Mouse (Mus musculus) myocyte (in vitro differentiated cells): ENCODE measurements around the gene Kmt5b. TPM values are rescaled to one million over a fixed set of nuclear protein-coding genes. Genes with fewer than 3 reads are reported as not detected.

Source experiments
- H3K27me3 ChIP-seq: one replicate; pipeline ENCODE4 v1.6.1; 2011; ENCODE audit not compliant: control insufficient read depth, insufficient read depth, insufficient read length
- H3K36me3 ChIP-seq: one replicate; pipeline ENCODE4 v1.6.1; 2011; ENCODE audit not compliant: control insufficient read depth, insufficient read depth
- H3K4me2 ChIP-seq: one replicate; pipeline ENCODE4 v1.6.1; 2011; ENCODE audit warnings: low read depth, control low read depth
- H3K4me3 ChIP-seq: one replicate; pipeline ENCODE4 v1.5.1; 2011; ENCODE audit warnings: mild to moderate bottlenecking, control low read depth, moderate library complexity
- H3K79me2 ChIP-seq: one replicate; pipeline ENCODE4 v1.6.1; 2011; ENCODE audit not compliant: control insufficient read depth, insufficient read depth
- H3ac ChIP-seq: one replicate; pipeline ENCODE4 v1.6.1; 2011; ENCODE audit not compliant: control insufficient read depth, insufficient read length
- CEBPB ChIP-seq: IDR thresholded peaks from 2 replicates; pipeline ENCODE4 v1.6.1; 2011; ENCODE audit warnings: mild to moderate bottlenecking, moderate library complexity; ENCODE audit not compliant: poor library complexity, insufficient read depth, severe bottlenecking
- E2F4 ChIP-seq: IDR thresholded peaks from one replicate; pipeline ENCODE4 v1.6.1; 2011; ENCODE audit warnings: mild to moderate bottlenecking, control low read depth, moderate library complexity; ENCODE audit not compliant: insufficient read depth
- MAX ChIP-seq: IDR thresholded peaks from one replicate; pipeline ENCODE4 v1.6.1; 2011; ENCODE audit warnings: low read depth, mild to moderate bottlenecking, control low read depth
- MYOD1 ChIP-seq, 3 experiments: IDR thresholded peaks; one replicate each; pipeline ENCODE4 v1.6.1; 2011; ENCODE audit warnings: control low read depth in 2 of 3, low read depth in 2 of 3, mild to moderate bottlenecking in 2 of 3, moderate library complexity in 1 of 3; ENCODE audit not compliant: insufficient read length in 2 of 3, control insufficient read depth in 1 of 3
- MYOG ChIP-seq, 3 experiments: IDR thresholded peaks; one replicate each; pipeline ENCODE4 v1.6.1; 2011; ENCODE audit warnings: control low read depth in 2 of 3, low read depth in 2 of 3, mild to moderate bottlenecking in 2 of 3; ENCODE audit not compliant: insufficient read length in 2 of 3, control insufficient read depth in 1 of 3, insufficient read depth in 1 of 3
- POLR2A ChIP-seq: IDR thresholded peaks from one replicate; pipeline ENCODE4 v1.6.1; 2011; ENCODE audit warnings: low read depth, mild to moderate bottlenecking, control low read depth, moderate library complexity; ENCODE audit not compliant: insufficient read length
- POLR2AphosphoS2 ChIP-seq: IDR thresholded peaks from one replicate; pipeline ENCODE4 v1.6.1; 2011; ENCODE audit warnings: low read depth, control low read depth; ENCODE audit not compliant: insufficient read length
- REST ChIP-seq: IDR thresholded peaks from one replicate; pipeline ENCODE4 v1.6.1; 2011; ENCODE audit warnings: mild to moderate bottlenecking, control low read depth, moderate library complexity; ENCODE audit not compliant: insufficient read depth, insufficient read length
- SRF ChIP-seq: IDR thresholded peaks from one replicate; pipeline ENCODE4 v1.6.1; 2011; ENCODE audit warnings: low read depth; ENCODE audit not compliant: control insufficient read depth, insufficient read length
- TCF12 ChIP-seq: IDR thresholded peaks from one replicate; pipeline ENCODE4 v1.6.1; 2011; ENCODE audit warnings: mild to moderate bottlenecking, control low read depth; ENCODE audit not compliant: poor library complexity, insufficient read depth, severe bottlenecking
- TCF3 ChIP-seq: IDR thresholded peaks from one replicate; pipeline ENCODE4 v1.6.1; 2011; ENCODE audit warnings: low read depth, control low read depth; ENCODE audit not compliant: insufficient read length
- USF1 ChIP-seq: IDR thresholded peaks from one replicate; pipeline ENCODE4 v1.6.1; 2011; ENCODE audit warnings: low read depth, mild to moderate bottlenecking, control low read depth, moderate library complexity
- polyA plus RNA-seq: library from polyadenylated mRNA; unstranded; fragments of >200 nt; fragmentation: generic; extraction: Trizol; gene quantifications from one replicate; pipeline ENCODE4 v1.2.1, GENCODE M21; 2012; ENCODE audit warnings: missing spikeins

Kmt5b gene
- polyA plus RNA-seq, 1 experiment, result 8.0 TPM

DNA sequence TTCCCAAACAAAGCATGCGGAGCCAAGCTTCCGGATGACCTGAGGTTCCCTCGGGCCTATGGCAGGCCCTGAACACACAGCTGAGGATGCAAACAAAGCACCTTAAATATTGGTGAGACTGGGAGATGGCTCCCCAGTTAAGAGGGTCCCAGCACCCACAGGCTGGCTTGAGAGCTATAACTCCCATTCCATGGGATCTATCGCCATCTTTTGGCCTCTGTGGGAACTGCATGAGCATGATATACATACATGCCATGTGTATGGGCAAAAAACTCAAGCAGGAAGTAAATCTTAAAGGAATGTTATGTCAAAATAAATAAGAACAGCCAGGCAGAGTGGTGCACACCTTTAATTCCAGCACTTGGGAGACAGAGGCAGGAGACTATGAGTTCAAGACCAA is 43.3 kb upstream of the Kmt5b start:
- Histone ChIP-seq H3ac (no peak overlapping the region), H3K79me2 (no peaks in the 10 kb centered on the region), H3K4me3 (no peak overlapping the region), H3K4me2 (no peak overlapping the region), H3K36me3 (no peaks in the 10 kb centered on the region), H3K27me3 (no peaks in the 10 kb centered on the region)
- TF ChIP-seq POLR2A (no peak), MAX (no peak), SRF (no peak), TCF12 (no peak), REST (no peak), MYOG (IDR thresholded peaks at IDR 0.05; ENCODE audit: control insufficient read depth in 1 of 3, insufficient read depth in 1 of 3, insufficient read length in 2 of 3, low read depth in 2 of 3) (no peak), MYOD1 (IDR thresholded peaks at IDR 0.05; ENCODE audit: control insufficient read depth in 1 of 3, insufficient read length in 2 of 3, low read depth in 2 of 3) (no peak), TCF3 (no peak), POLR2AphosphoS2 (no peak), E2F4 (no peak), USF1 (no peak), CEBPB (no peak)

DNA sequence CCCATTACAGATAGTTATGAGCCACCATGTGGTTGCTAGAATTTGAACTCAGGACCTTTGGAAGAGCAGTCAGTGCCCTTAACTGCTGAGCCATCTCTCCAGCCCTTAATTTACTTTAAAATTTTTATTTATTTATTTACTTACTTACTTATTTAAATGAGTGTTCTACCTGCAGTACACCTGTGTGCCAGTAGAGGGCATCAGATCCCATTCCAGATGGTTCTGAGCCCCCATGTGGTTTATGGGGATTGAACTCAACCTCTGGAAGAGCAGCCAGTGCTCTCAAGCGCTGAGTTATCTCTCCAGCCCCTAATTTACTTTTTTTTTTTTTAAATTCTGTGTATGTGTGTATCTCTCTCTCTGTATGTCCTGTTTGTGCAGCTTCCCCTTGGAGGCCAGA is 42.4 kb upstream of the Kmt5b start:
- TF ChIP-seq TCF12 (no peak), MYOG (IDR thresholded peaks at IDR 0.05; ENCODE audit: control insufficient read depth in 1 of 3, insufficient read depth in 1 of 3, insufficient read length in 2 of 3, low read depth in 2 of 3) (no peak), POLR2AphosphoS2 (no peak)
- no peaks in the 10 kb centered on the region for H3K36me3 ChIP-seq
- H3K27me3 ChIP-seq, result no peaks in the 10 kb centered on the region
- H3K4me2 ChIP-seq, result no peak overlapping the region
- H3ac ChIP-seq, result no peak overlapping the region
- no peak overlapping the region for H3K4me3 ChIP-seq
- H3K79me2 ChIP-seq, result no peaks in the 10 kb centered on the region

DNA sequence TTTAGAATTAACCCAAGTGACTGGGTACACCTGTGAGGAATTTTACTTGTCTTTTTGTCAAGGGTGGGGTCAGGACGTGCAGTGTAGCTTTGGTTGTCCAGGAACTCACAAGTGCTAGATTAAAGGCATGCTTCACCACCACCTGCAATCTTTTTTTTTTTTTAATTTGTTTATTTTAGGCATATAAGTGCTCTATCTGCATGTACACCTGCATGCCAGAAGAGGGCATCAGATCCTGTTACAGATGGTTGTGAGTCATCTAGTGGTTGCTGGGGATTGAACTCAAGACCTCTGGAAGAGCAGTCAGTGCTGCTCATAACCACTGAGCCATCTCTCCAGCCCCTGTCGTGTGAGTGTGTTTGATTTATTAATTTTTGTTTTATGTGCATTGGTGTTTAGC is 38.3 kb upstream of the Kmt5b start:
- Histone ChIP-seq H3ac (no peak overlapping the region), H3K36me3 (no peaks in the 10 kb centered on the region), H3K27me3 (no peaks in the 10 kb centered on the region), H3K4me3 (no peak overlapping the region), H3K4me2 (no peak overlapping the region), H3K79me2 (no peaks in the 10 kb centered on the region)
- TF ChIP-seq TCF3 (no peak), POLR2AphosphoS2 (no peak), POLR2A (no peak), E2F4 (no peak), SRF (no peak), CEBPB (no peak), REST (no peak), TCF12 (no peak), MYOG (IDR thresholded peaks at IDR 0.05; ENCODE audit: control insufficient read depth in 1 of 3, insufficient read depth in 1 of 3, insufficient read length in 2 of 3, low read depth in 2 of 3) (no peak), USF1 (no peak), MAX (no peak), MYOD1 (IDR thresholded peaks at IDR 0.05; ENCODE audit: control insufficient read depth in 1 of 3, insufficient read length in 2 of 3, low read depth in 2 of 3) (no peak)

DNA sequence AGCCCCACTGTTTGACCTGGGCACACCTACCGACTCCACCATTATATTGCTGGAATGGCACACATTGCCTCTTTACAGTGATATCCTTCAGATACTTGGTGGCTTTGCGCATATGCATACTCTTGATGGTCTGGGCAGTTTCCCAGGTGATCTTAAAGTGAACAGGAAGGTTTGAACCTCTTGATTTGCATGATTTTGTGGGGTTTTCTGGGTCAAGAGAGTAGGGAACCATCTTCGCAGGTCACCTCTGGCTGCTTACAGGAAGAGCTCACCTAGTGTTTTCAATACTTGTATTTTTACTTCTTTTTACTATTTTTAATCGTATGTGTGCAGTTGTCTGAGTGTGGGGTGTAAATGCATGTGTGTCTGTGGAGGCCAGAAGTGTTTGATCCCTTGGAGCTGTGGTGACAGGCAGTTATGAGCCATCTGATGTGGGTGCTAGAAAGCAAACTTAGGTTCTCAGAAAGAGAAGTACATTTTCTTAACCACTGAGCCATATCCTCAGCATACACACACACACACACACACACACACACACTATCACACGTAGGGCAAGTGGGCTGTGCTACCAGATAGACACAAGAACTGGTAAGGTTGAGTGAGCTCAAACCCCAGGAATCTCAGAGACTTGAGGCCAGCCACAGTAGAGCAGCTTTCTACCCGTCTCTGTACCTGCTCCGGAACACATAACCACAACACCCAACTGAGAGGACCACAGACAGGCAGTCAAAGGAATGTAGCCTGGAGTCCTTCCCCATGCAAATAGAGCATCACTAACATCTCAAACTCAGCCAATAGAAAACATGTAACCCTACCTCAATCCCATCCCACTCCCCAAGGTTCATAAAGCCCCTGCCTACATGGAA is 36.2 kb upstream of the Kmt5b start:
- no peak overlapping the region for H3K4me3 ChIP-seq

More for the DNA sequence above, 36.2 kb upstream of the Kmt5b start:
- Histone ChIP-seq H3K79me2 (no peaks in the 10 kb centered on the region), H3K36me3 (no peaks in the 10 kb centered on the region), H3K27me3 (no peaks in the 10 kb centered on the region), H3K4me2 (no peak overlapping the region), H3ac (no peak overlapping the region)
- TF ChIP-seq MYOD1 (IDR thresholded peaks at IDR 0.05; ENCODE audit: control insufficient read depth in 1 of 3, insufficient read length in 2 of 3, low read depth in 2 of 3) (no peak), POLR2A (no peak), MYOG (IDR thresholded peaks at IDR 0.05; ENCODE audit: control insufficient read depth in 1 of 3, insufficient read depth in 1 of 3, insufficient read length in 2 of 3, low read depth in 2 of 3) (no peak), POLR2AphosphoS2 (no peak), TCF3 (no peak), REST (no peak), CEBPB (no peak), SRF (no peak)
